Mouse (Mus musculus): ENCODE results near the gene Gm11444.

Gene Gm11444

DNA sequence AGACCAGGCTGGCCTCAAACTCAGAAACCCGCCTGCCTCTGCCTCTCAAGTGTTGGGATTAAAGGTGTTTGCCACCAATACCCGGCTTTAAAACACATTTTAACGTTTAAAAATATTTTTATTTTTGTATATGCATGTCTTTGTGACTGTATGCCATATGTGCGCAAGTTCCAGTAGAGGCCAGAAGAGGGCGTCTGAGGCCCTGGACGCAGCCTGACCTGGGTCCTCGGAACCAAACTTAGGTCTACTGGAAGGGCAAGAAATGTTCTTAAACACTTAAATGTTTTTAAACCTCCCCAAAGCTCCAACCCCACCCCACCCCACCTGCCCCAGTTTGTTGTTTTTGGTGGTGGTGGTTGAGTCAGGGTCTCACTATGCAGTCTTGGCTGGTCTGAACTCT is 14.2 kb upstream of the Gm11444 start:
- in situ Hi-C loops (cut with MseI, MboI), result loop anchor here (5.0 to 10.0 kb wide), 2 partner anchors 308 to 310 kb away; no protein-coding TSS in a partner anchor

- in situ Hi-C loops (cut with MseI, MboI), result loop anchor here in 1 of 2 experiments (10.0 kb wide), 1 partner anchor 207 kb away; no protein-coding TSS in a partner anchor
Measured at GRCm38 (mm10) chr11:85857997-85858698, 8.0 kb upstream of the Gm11444 start.

DNA sequence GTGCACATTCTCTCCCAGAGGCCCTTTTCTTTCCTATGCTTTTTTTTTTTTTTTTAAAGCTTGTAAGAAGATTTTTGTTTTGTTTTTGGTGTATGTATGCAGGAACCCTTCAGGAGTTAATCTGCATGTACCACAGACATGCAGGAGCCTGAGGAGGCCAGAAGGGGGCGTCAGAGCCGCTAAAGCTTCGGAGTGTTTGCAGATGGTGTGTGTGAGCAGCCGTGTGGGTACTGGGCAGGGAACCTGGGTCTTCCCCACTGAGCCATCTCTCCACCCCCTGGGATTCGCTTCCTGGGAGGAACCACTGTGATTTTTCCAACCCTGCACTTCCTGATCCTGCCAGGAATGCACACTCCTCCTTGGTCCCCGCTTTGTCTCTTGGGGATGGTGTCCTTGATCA is 625 bp upstream of the Gm11444 start:
- in situ Hi-C loops (cut with MseI, MboI), result loop anchor here (5.0 to 10.0 kb wide), 2 partner anchors 122 to 214 kb away; no protein-coding TSS in a partner anchor

GRCm38 (mm10) chr11:85849037-85849436 is 1.1 kb downstream of the Gm11444 start:
- in situ Hi-C loops (cut with MseI, MboI), result no loop called here

GRCm38 (mm10) chr11:85846509-85846908 is 3.6 kb downstream of the Gm11444 start:
- in situ Hi-C loops (cut with MseI, MboI), result no loop called here

DNA sequence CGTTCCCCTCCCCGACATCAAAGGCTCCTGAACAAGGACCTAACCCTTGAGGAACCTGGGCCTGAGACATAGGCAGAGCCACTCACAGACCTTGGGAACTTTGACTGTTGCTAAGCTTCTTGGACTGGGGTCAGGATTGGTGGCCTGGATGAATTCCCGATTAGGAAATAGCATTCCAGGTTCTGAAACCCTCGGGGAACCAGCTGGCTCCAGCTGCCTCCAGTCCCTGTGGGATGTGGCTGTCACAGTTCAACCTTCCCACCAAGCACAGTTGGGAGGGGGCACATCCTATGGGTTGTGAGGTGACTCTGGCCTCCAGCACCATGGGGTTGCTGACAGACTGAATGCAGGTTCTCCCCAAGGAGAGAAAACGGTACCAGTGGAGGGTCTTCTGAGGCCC is 4.2 kb downstream of the Gm11444 start:
- in situ Hi-C loops (cut with MseI, MboI), result no loop called here

GRCm38 (mm10) chr11:85844971-85845370 is 5.2 kb downstream of the Gm11444 start:
- in situ Hi-C loops (cut with MseI, MboI), result no loop called here

DNA sequence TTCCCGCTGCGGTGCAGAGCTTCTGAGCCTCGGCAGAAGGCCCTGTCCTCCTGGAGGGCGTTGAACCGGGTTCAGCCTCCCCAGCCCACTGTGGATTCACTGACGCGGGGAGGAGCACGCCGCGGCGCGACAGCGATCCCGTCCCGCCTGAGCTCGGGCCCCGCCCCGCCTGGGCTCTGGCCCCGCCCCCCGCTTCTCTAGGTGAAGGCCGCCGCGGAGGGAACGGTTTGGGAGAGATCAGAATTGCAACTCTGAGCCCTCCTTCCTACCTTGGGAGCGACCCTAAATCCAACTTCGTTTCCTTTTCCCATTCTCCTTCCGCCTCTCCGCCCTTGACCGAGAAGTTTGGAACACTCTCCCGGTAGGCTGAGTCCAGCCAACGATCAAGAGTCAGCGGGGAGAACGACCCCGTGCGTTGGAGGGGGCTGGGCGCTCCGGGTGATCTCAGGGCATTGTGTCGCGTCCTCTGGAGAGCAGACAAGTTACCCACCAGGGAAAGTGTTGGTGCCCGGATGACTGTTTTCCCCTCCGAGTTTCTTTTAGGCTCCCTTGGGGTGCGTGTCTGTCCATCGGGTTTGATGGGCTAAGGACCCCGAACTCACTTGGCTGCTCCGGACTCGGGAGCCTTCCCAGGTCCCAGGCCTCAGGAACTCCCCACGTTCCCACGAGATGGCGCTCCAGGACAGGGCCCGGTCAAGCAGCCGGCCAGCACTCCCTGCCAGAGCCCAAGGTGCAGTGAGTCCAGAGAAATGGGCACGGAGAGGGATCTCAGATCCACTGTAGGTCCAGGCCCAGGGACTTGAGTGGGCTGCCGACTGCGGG is 5.8 kb downstream of the Gm11444 start:
- in situ Hi-C loops (cut with MseI, MboI), result no loop called here

DNA sequence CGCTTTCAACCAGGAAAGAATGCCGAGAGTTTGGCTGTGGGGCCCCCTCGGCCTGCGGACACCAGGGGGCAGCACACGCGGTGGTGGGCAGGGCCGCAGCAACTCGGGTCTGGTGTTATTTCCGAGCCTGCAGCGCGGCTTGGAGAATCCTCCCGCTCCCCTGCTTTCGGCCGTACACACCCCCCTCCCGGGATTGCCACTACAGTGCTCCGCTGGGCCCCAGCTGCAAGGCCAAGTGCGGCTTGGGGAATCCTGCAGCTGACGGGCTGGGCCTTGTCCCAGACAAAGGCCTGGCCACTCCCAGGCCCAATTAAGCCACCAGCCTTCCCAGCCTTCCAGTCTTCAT is 6.8 kb downstream of the Gm11444 start:
- in situ Hi-C loops (cut with MseI, MboI), result no loop called here

DNA sequence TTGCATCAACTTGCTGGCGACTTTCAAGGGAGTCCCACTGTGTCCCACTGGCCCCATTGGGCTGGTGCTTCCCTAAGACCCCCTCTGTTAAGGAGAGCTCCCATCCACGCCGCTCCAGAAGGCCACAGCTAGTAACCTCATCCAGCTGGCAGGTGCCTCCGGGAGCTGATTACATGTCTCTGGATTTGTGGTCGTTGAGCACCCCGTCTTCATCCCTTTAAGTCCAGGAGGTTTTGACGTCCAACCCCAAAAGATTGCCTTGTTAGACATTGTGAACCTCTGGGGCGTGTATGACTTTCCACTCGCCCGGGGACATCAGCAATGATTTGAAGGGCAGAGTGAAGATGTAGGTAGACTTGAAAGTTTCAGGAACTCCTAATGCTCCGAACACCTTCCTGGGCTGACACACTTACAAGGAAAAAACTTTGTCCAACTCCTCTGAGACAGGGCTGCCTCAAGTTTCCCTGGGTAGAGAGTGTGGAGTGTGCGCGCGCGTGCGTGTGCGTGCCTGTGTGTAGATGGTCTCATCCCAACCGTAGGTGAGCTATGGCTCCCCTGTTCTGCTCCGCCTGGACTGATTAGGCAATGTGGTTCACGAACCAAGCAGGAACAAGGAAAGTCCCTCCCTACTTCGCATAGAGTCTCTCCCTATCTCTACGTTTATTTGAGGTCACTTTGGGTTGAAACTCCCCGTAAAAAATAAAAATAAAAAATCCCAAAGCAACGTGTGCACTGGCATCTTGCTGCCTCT is 7.4 kb downstream of the Gm11444 start:
- in situ Hi-C loops (cut with MseI, MboI), result no loop called here

DNA sequence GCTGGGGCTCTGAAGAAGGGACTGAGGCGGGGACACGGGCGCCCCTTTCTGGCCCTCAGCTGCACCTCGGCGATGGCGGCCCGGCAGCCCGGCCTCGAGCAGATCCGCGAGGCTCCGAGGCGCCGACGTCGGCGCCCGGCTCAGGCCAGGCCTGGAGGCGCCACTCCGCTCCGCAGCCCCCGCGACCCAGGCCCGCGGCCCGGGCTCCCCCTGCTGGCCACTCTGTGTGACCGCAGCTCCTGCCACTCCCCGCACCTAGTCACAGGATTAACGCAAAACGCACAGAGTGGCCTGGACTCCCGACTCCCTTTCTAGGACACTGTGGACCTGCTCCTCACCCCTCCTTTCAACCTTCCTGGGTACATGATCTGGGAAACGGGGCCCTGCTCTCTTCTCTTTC is 8.2 kb downstream of the Gm11444 start:
- in situ Hi-C loops (cut with MseI, MboI), result no loop called here

DNA sequence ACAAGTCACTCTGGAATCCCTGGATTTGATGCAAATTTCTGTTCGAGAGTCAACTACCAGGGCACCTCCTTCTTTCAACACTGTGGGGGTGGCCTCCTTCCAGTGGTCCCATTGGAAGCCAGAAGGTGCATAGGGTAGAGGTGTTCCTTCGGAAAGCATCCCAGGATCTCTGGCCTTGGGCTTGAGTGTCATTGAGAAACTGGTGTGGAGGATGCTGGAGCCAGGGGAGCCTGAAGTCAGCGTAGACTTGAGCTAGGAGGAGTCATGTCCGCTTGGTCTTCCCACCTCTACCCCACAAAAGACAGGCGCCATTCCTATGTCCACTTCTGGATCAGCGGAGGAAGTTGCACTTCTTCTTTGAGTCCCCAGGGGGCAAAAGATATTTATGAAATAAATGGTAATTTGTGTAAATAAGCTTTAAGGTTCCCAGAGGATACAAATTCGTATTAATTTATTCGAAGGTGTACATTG is 8.9 kb downstream of the Gm11444 start:
- in situ Hi-C loops (cut with MseI, MboI), result no loop called here

DNA sequence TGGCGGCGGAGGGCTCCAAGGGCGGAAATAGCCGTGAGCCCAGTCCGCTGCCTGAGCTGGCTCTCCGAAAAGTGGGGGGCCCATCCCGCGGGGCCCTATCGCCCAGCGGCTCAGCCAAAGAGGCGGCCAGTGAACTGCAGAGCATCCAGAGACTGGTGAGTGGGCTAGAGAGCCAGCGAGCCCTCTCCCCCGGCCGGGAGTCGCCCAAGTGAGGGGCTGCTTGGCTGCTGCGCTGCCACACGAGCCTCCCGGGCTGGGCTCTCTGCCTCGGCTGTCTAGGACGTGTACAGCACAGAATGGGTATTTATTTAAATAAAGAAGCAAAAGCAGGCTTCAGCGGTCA is 9.4 kb downstream of the Gm11444 start:
- in situ Hi-C loops (cut with MseI, MboI), result no loop called here

- in situ Hi-C loops (cut with MseI, MboI), result no loop called here
Measured at GRCm38 (mm10) chr11:85840031-85840802, 9.9 kb downstream of the Gm11444 start.

GRCm38 (mm10) chr11:85839258-85840030 is 10.7 kb downstream of the Gm11444 start:
- in situ Hi-C loops (cut with MseI, MboI), result no loop called here

- in situ Hi-C loops (cut with MseI, MboI), result no loop called here
Measured at GRCm38 (mm10) chr11:85838424-85839257, 11.5 kb downstream of the Gm11444 start.

DNA sequence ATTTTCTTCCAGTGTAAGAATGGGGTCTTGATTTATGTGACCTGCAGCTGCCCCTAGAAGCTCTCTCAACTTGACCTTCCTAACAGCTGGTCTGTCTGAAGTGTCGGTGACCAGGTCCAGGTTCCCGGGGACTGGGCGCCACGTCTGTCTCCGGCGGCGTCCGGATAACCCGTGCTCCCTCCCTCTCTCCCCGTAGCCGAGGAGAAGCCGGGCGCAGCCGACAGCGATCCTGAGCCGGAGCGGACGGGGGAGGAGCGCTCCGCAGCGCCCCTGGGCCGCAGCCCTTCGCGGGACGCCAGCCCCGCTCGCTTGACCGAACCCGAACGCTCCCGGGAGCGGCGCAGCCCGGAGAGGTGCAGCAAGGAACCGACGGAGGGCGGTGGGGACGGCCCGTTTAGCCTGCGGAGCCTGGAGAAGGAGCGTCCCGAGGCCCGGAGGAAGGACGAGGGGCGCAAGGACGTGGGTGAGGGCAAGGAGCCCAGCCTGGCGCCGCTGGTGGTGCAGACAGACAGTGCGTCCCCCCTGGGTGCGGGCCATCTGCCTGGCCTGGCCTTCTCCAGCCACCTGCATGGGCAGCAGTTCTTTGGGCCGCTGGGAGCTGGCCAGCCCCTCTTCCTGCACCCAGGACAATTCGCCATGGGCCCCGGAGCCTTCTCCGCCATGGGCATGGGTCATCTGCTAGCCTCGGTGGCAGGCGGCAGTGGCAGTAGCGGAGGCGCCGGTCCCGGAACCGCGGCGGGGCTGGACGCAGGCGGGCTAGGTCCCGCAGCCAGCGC is 12.3 kb downstream of the Gm11444 start:
- in situ Hi-C loops (cut with MseI, MboI), result no loop called here

DNA sequence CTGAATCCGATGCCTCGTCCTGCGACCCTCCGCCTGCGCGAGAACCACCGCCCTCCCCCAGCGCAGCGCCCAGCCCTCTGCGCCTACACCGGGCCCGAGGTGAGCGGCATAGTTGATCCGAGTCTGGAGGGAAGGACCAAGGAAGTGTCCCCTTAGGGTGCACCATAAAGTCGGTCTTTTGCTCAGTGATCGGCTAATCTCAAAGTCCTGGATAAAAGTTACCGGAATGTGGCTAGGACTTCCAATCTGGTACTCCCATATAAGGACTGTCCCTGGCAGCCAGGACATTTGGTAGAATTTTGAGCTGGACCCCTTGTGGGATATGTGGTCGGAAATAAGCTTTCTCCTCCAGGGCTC is 12.9 kb downstream of the Gm11444 start:
- in situ Hi-C loops (cut with MseI, MboI), result no loop called here
